Mouse (Mus musculus): Measurements from ENCODE around the gene Aldh4a1.

Aldh4a1 gene

GRCm38 (mm10) chr4:139590446-139590845 lies 32.2 kb upstream of the Aldh4a1 start:
- no peak for DNase-seq

GRCm38 (mm10) chr4:139592895-139593294 lies 29.8 kb upstream of the Aldh4a1 start:
- no peak for DNase-seq

GRCm38 (mm10) chr4:139593383-139593782 lies 29.3 kb upstream of the Aldh4a1 start:
- no peak for DNase-seq

- no peak for DNase-seq
Measured at GRCm38 (mm10) chr4:139594062-139594461, 28.6 kb upstream of the Aldh4a1 start.

GRCm38 (mm10) chr4:139596715-139597114 lies 26.0 kb upstream of the Aldh4a1 start:
- no peak for DNase-seq

GRCm38 (mm10) chr4:139597286-139598284 lies 25.1 kb upstream of the Aldh4a1 start:
- DNase-seq, result no peak

- no peak for DNase-seq
Measured at GRCm38 (mm10) chr4:139598356-139598755, 24.3 kb upstream of the Aldh4a1 start.

- peak; percentile 33 to 47 for DNase-seq
Measured at GRCm38 (mm10) chr4:139598950-139599518, 23.6 kb upstream of the Aldh4a1 start.

- no peak for DNase-seq
Measured at GRCm38 (mm10) chr4:139601519-139602356, 20.9 kb upstream of the Aldh4a1 start.

GRCm38 (mm10) chr4:139602357-139603244 lies 20.1 kb upstream of the Aldh4a1 start, which contains the start of gene Gm21969:
TSS of gene Gm21969 (plus strand) at chr4:139603186.
- peak; percentile 76 for DNase-seq

- no peak for DNase-seq
Measured at GRCm38 (mm10) chr4:139605216-139605615, 17.4 kb upstream of the Aldh4a1 start.

- DNase-seq, result no peak
Measured at GRCm38 (mm10) chr4:139606732-139607131, 15.9 kb upstream of the Aldh4a1 start.

GRCm38 (mm10) chr4:139608975-139609374 lies 13.7 kb upstream of the Aldh4a1 start:
- no peak for DNase-seq

GRCm38 (mm10) chr4:139610954-139611353 lies 11.7 kb upstream of the Aldh4a1 start:
- no peak for DNase-seq

- DNase-seq, result peak; percentile 87 to 88
Measured at GRCm38 (mm10) chr4:139611542-139611953, 11.1 kb upstream of the Aldh4a1 start.

- DNase-seq, result no peak
Measured at GRCm38 (mm10) chr4:139614524-139615260, 8.0 kb upstream of the Aldh4a1 start.

GRCm38 (mm10) chr4:139616276-139617000 lies 6.2 kb upstream of the Aldh4a1 start:
- peak; percentile 70 to 76 for DNase-seq

GRCm38 (mm10) chr4:139617001-139617364 lies 5.7 kb upstream of the Aldh4a1 start:
- DNase-seq, result no peak

- no peak for DNase-seq
Measured at GRCm38 (mm10) chr4:139619765-139620164, 2.9 kb upstream of the Aldh4a1 start.

- no peak for DNase-seq
Measured at GRCm38 (mm10) chr4:139623434-139624115, 909 bp downstream of the Aldh4a1 start.

All from B cell, adult 2 months (primary cell).